Mouse (Mus musculus): ENCODE measurements at regions not wholly inside any gene's neighbourhood (a gene's known extent, or its start where the extent isn't known, plus 50 kb on each side); places are given as distances from the start of the nearest gene placed in this dataset.

- no peak for TF ChIP-seq CTCF (IDR thresholded peaks at IDR 0.05; ENCODE audit: borderline replicate concordance, insufficient read depth, low read depth, low read length)
- TF ChIP-seq POLR2A (IDR thresholded peaks at IDR 0.05; ENCODE audit: borderline replicate concordance, insufficient read depth, low read length), result no peak
Observed at GRCm38 (mm10) chr15:42810871-42811490, 2676.8 kb downstream of the 9330182O14Rik start.

Measured in cerebellum, adult 2 months (tissue).